Mouse (Mus musculus) liver, embryonic 14.5 days (tissue): ENCODE measurements at regions not wholly inside any gene's neighbourhood (a gene's known extent, or its start where the extent isn't known, plus 50 kb on each side); places are given as distances from the start of the nearest gene placed in this dataset.

Source experiments
- CTCF ChIP-seq: IDR thresholded peaks from 2 replicates; pipeline ENCODE4 v1.5.1; 2016; ENCODE audit warnings: antibody characterized with exemption, low read depth, control low read depth
- EP300 ChIP-seq: IDR thresholded peaks from 2 replicates; pipeline ENCODE4 v1.6.1; 2016; ENCODE audit warnings: antibody characterized with exemption, low read depth

- no peak for TF ChIP-seq CTCF
- no peak for TF ChIP-seq EP300
Measured at GRCm38 (mm10) chr14:48891216-48891615, 174.7 kb upstream of the Ap5m1 start.
